Mouse (Mus musculus) forebrain, embryonic 10.5 days (tissue): Measurements from ENCODE around the gene Olfr693. TPM values are rescaled to one million over a fixed set of nuclear protein-coding genes. Genes with fewer than 3 reads are reported as not detected.
"Not testable (repeated sequence)": the region's sequence is repeated elsewhere in the genome, so short reads cannot be mapped to it uniquely, and the experiment has no call there.

Experiments
- DNase-seq: peaks from one replicate; pipeline ENCODE4 v3.0.0-alpha.2; 2017; ENCODE audit warnings: low spot score; ENCODE audit errors: extremely low spot score
- H3K27ac ChIP-seq: fragments of 300-500 bp; sonication (generic); 2 replicates; pipeline ENCODE4 v1.5.1; 2016; ENCODE audit warnings: mild to moderate bottlenecking
- H3K27me3 ChIP-seq: fragments of 300-500 bp; sonication (generic); 2 replicates; pipeline ENCODE4 v1.6.1; 2016; ENCODE audit warnings: mild to moderate bottlenecking; ENCODE audit not compliant: poor library complexity, severe bottlenecking
- H3K36me3 ChIP-seq: fragments of 300-500 bp; sonication (generic); replicated peaks from 2 replicates; pipeline ENCODE4 v1.6.1; 2016; ENCODE audit warnings: mild to moderate bottlenecking, moderate library complexity
- H3K4me1 ChIP-seq: fragments of 300-500 bp; sonication (generic); 2 replicates; pipeline ENCODE4 v1.6.1; 2016
- H3K4me3 ChIP-seq: fragments of 300-500 bp; sonication (generic); 2 replicates; pipeline ENCODE4 v1.5.1; 2016; ENCODE audit warnings: mild to moderate bottlenecking, moderate library complexity
- H3K9me3 ChIP-seq: fragments of 300-500 bp; sonication (generic); 2 replicates; pipeline ENCODE4 v1.6.1; 2016; ENCODE audit warnings: mild to moderate bottlenecking, moderate library complexity
- WGBS: fragments of 180-500 bp; shearing (Covaris S2); methylation state at CpG from one replicate; pipeline ENCODE4 v1.1.7; 2016; 5-methylcytosine and 5-hydroxymethylcytosine counted together
- polyA plus RNA-seq: library from polyadenylated mRNA; unstranded; fragments of >200 nt; fragmentation: Nextera tagmentation; extraction: Ambion mirVana; gene quantifications from 2 replicates; pipeline ENCODE4 v1.2.1, GENCODE M21; 2016

The Olfr693 gene
- not detected in 2 replicates for polyA plus RNA-seq

- H3K4me3 ChIP-seq, result no peak within 1 kb of the TSS
- H3K27me3 ChIP-seq, result no peaks in the 10 kb centered on the region
- no peaks in the 10 kb centered on the region for H3K36me3 ChIP-seq
- H3K27ac ChIP-seq, result no peak within 1 kb of the TSS
- DNase-seq, result no peak
- no peaks in the 10 kb centered on the region for H3K4me1 ChIP-seq
- H3K9me3 ChIP-seq, result no peaks in the 10 kb centered on the region
These were observed at the start of gene Olfr693 for GRCm38 (mm10) chr7:106680484-106680883. TSS of gene Olfr693 (minus strand) at chr7:106680584.

- not testable (repeated sequence) for H3K27me3 ChIP-seq, H3K36me3 ChIP-seq, DNase-seq, H3K4me3 ChIP-seq, H3K4me1 ChIP-seq, H3K9me3 ChIP-seq, H3K27ac ChIP-seq
- 95% methylated on average over 2 of the region's 2 CpGs for WGBS
These were observed 45.3 kb upstream of the Olfr693 start for GRCm38 (mm10) chr7:106725654-106726053.

- H3K9me3 ChIP-seq, result no peaks in the 10 kb centered on the region
- H3K4me3 ChIP-seq, result no peak within 1 kb of the TSS
- no peak within 1 kb of the TSS for H3K27ac ChIP-seq
- no peaks in the 10 kb centered on the region for H3K36me3 ChIP-seq
- no peaks in the 10 kb centered on the region for H3K27me3 ChIP-seq
- H3K4me1 ChIP-seq, result no peaks in the 10 kb centered on the region
- no peak for DNase-seq
These were observed 35.9 kb upstream of the Olfr693 start, which contains the start of gene Olfr695 for GRCm38 (mm10) chr7:106716296-106716695. TSS of gene Olfr695 (minus strand) at chr7:106716396.

- WGBS, result 91% methylated on average over 6 of the region's 6 CpGs
- H3K4me3 ChIP-seq, result no peak overlapping the region
- H3K9me3 ChIP-seq, result no peaks in the 10 kb centered on the region
- H3K36me3 ChIP-seq, result no peaks in the 10 kb centered on the region
- no peaks in the 10 kb centered on the region for H3K27me3 ChIP-seq
- no peak overlapping the region for H3K27ac ChIP-seq
- no peaks in the 10 kb centered on the region for H3K4me1 ChIP-seq
- no peak for DNase-seq
These were observed 31.1 kb upstream of the Olfr693 start for GRCm38 (mm10) chr7:106711463-106711862.

- WGBS, result 95% methylated on average over 10 of the region's 10 CpGs
- not testable (repeated sequence) for H3K4me3 ChIP-seq, DNase-seq
These were observed 27.3 kb upstream of the Olfr693 start for GRCm38 (mm10) chr7:106707705-106708104.

GRCm38 (mm10) chr7:106696891-106697290 lies 16.5 kb upstream of the Olfr693 start:
- Histone ChIP-seq H3K27ac (no peak overlapping the region), H3K27me3 (no peaks in the 10 kb centered on the region), H3K36me3 (no peaks in the 10 kb centered on the region), H3K9me3 (peaks cover 5% of the 10 kb centered on the region; the same call in 1 of the 2 replicates), H3K4me1 (no peaks in the 10 kb centered on the region), H3K4me3 (no peak overlapping the region)
- DNase-seq, result no peak
- 80% methylated on average over 1 of the region's 1 CpGs for WGBS

More at GRCm38 (mm10) chr7:106707705-106708104, 27.3 kb upstream of the Olfr693 start:
- not testable (repeated sequence) for H3K4me1 ChIP-seq, H3K9me3 ChIP-seq, H3K36me3 ChIP-seq, H3K27ac ChIP-seq, H3K27me3 ChIP-seq

GRCm38 (mm10) chr7:106692976-106693375 lies 12.6 kb upstream of the Olfr693 start:
- Histone ChIP-seq H3K36me3 (no peaks in the 10 kb centered on the region), H3K27ac (no peak overlapping the region), H3K4me3 (no peak overlapping the region), H3K27me3 (no peaks in the 10 kb centered on the region), H3K4me1 (no peaks in the 10 kb centered on the region), H3K9me3 (no peaks in the 10 kb centered on the region)
- no peak for DNase-seq
- 90% methylated on average over 3 of the region's 3 CpGs for WGBS

- DNase-seq, result no peak
- Histone ChIP-seq H3K4me1 (no peaks in the 10 kb centered on the region), H3K4me3 (no peak within 1 kb of the TSS), H3K36me3 (no peaks in the 10 kb centered on the region), H3K9me3 (no peaks in the 10 kb centered on the region), H3K27ac (no peak within 1 kb of the TSS), H3K27me3 (no peaks in the 10 kb centered on the region)
- 98% methylated on average over 1 of the region's 1 CpGs for WGBS
These were observed 11.3 kb upstream of the Olfr693 start, which contains the start of gene Olfr694 for GRCm38 (mm10) chr7:106691714-106692113. TSS of gene Olfr694 (minus strand) at chr7:106691814.

GRCm38 (mm10) chr7:106685382-106685781 lies 5.0 kb upstream of the Olfr693 start:
- Histone ChIP-seq H3K9me3 (no peaks in the 10 kb centered on the region), H3K36me3 (no peaks in the 10 kb centered on the region), H3K4me1 (no peaks in the 10 kb centered on the region), H3K27ac (no peak overlapping the region), H3K4me3 (no peak overlapping the region), H3K27me3 (no peaks in the 10 kb centered on the region)
- no peak for DNase-seq
- WGBS, result 88% methylated on average over 2 of the region's 2 CpGs

GRCm38 (mm10) chr7:106652344-106652652 lies 28.1 kb downstream of the Olfr693 start:
- Histone ChIP-seq H3K27me3 (no peaks in the 10 kb centered on the region), H3K4me1 (no peaks in the 10 kb centered on the region), H3K4me3 (no peak overlapping the region), H3K36me3 (no peaks in the 10 kb centered on the region), H3K9me3 (no peaks in the 10 kb centered on the region), H3K27ac (no peak overlapping the region)
- no peak for DNase-seq

GRCm38 (mm10) chr7:106651555-106652343 lies 28.6 kb downstream of the Olfr693 start:
- DNase-seq, result no peak
- Histone ChIP-seq H3K36me3 (no peaks in the 10 kb centered on the region), H3K9me3 (no peaks in the 10 kb centered on the region), H3K27ac (no peak overlapping the region), H3K27me3 (no peaks in the 10 kb centered on the region), H3K4me1 (no peaks in the 10 kb centered on the region), H3K4me3 (no peak overlapping the region)

- WGBS, result 84% methylated on average over 1 of the region's 1 CpGs
- DNase-seq, result no peak
- H3K9me3 ChIP-seq, result no peaks in the 10 kb centered on the region
These were observed 30.6 kb downstream of the Olfr693 start for GRCm38 (mm10) chr7:106649774-106650173.

GRCm38 (mm10) chr7:106645261-106645660 lies 35.1 kb downstream of the Olfr693 start:
- Histone ChIP-seq H3K4me3 (no peak overlapping the region), H3K27ac (no peak overlapping the region), H3K27me3 (no peaks in the 10 kb centered on the region), H3K36me3 (no peaks in the 10 kb centered on the region), H3K9me3 (no peaks in the 10 kb centered on the region), H3K4me1 (no peaks in the 10 kb centered on the region)
- WGBS, result 59% methylated on average over 1 of the region's 1 CpGs
- no peak for DNase-seq

More at GRCm38 (mm10) chr7:106649774-106650173, 30.6 kb downstream of the Olfr693 start:
- no peaks in the 10 kb centered on the region for H3K4me1 ChIP-seq
- no peak overlapping the region for H3K27ac ChIP-seq
- H3K36me3 ChIP-seq, result no peaks in the 10 kb centered on the region
- no peaks in the 10 kb centered on the region for H3K27me3 ChIP-seq
- H3K4me3 ChIP-seq, result no peak overlapping the region
